Mouse (Mus musculus): ENCODE data around the gene Agtrap.
A peak's percentile ranks its signal among the peaks of the same experiment; 100 is the strongest.

The Agtrap gene

DNA sequence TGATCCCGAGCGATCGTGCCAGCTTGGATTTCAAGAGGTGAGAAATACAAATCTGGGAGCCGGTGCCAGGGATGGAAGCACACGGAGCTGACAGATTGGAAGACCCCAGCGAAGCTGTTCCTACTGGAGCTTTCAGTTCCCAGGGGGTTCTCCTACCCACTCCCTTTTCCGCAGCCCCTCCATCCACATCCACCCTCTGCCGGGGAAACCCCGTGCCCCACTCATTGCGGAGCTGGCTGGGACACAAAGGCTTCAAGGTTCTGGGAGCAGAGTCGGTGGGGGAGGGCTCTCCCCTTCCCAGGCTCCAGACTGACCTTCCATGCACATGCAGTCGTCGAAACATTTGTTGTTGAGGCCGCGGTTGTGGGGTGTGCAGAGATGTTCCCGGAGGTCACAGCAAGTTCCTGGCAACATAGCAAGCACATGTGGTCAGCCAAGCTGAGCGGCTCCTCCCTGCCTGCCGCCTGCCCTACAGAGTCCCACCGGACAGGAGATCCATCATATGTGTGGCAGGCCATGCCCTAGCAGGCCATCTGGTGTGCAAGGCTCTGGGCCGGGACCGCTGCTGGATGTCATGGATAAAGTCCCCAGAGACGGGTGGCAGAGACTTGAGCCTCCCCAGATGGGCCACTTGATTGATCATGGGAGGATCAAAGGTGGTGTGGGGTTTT lies 19.9 kb upstream of the Agtrap start:
- DNase-seq (ENCODE audit: extremely low spot score, low spot score), result peak; percentile 73

GRCm38 (mm10) chr4:148104146-148104545 lies 16.3 kb upstream of the Agtrap start:
- no peak for DNase-seq (ENCODE audit: extremely low spot score, low spot score)

GRCm38 (mm10) chr4:148101801-148102527 lies 14.1 kb upstream of the Agtrap start:
- peak; percentile 69 for DNase-seq (ENCODE audit: extremely low spot score, low spot score)

GRCm38 (mm10) chr4:148098666-148099065 lies 10.8 kb upstream of the Agtrap start:
- DNase-seq (ENCODE audit: extremely low spot score, low spot score), result no peak

GRCm38 (mm10) chr4:148097936-148098335 lies 10.1 kb upstream of the Agtrap start:
- no peak for DNase-seq (ENCODE audit: extremely low spot score, low spot score)

DNA sequence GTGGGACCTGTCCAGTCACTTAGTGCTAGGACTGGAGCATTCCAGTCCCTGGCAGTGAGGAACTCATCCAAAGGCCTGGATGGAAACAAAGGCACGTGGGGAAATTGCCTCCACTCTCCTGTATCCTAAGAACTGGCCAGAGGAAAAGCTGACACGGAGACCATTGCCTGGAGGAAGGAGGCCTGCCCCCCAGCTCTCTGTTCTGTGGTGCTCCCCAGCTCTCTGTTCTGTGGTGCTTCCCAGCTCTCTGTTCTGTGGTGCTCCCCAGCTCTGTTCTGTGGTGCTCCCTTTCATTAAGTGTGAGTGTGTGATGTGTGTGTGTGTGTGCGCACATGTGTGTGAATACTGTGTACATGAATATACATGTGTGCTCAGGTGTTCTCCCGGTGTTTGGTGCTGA lies 7.2 kb upstream of the Agtrap start:
- no peak for DNase-seq (ENCODE audit: extremely low spot score, low spot score)

GRCm38 (mm10) chr4:148094161-148094560 lies 6.3 kb upstream of the Agtrap start:
- no peak for DNase-seq (ENCODE audit: extremely low spot score, low spot score)

- no peak for DNase-seq (ENCODE audit: extremely low spot score, low spot score)
These were observed 4.9 kb upstream of the Agtrap start for GRCm38 (mm10) chr4:148092551-148093271.

DNA sequence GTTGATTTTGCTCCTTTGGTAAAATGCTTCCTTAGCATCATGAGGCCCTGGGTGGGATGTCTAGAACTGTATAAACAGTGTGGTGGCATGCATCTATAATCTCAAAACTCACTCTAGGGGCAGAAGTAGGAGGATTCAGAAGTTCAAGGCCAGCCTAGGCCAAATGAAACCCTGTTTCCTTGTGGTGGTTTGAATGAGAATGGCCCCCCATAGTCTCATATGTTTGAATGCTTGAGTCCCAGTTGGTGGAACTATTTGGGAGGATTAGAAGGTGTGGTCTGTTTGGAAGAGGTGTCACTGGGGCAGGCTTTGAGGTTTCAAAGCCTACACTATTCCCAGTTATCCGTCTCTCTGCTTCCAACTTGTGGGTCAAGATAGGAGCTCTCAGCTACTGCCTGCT lies 3.4 kb upstream of the Agtrap start:
- DNase-seq (ENCODE audit: extremely low spot score, low spot score), result no peak

- no peak for DNase-seq (ENCODE audit: extremely low spot score, low spot score)
These were observed 1.3 kb upstream of the Agtrap start for GRCm38 (mm10) chr4:148089166-148089565.

GRCm38 (mm10) chr4:148087091-148087906 lies 532 bp downstream of the Agtrap start:
- DNase-seq (ENCODE audit: extremely low spot score, low spot score), result no peak

- DNase-seq (ENCODE audit: extremely low spot score, low spot score), result no peak
These were observed 1.9 kb downstream of the Agtrap start for GRCm38 (mm10) chr4:148085907-148086305.

DNA sequence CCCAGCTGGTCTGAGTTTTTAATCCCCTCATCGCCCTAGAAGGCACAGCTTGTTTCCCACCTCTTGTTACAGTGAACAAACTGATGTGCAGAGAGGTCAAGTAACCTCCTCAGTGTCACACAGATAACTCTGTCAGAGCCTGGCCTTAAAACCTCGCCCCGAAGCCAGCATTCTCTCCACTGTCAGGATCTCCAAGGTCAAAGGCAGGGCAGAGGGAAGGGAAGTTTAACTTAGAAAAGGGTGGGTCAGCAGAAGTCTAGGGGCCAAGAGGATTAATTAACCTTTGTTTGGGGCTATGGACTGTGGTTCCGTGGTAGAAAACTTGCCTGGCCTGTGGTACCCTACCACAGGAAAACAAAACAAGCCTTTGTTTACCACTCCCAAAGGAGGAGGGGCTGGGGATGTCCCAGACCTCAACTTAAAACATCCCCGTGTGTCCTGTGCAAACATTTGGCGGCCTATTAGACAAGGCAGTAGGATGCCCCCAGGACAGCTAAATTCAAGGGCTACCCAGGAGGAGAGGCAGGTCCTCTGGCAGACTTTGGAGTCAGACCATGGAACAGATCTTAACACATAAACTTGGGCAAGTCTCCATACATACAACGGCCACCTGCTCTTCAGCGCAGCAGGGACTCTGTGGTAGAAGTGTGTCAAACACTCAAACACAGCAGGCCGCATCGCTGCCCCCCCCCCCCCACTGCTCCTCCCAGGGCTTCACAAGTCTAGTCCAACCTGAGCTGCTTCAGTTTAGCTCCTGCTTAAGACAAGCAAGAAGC lies 2.5 kb downstream of the Agtrap start:
- no peak for DNase-seq (ENCODE audit: extremely low spot score, low spot score)

- peak; percentile 53 for DNase-seq (ENCODE audit: extremely low spot score, low spot score)
These were observed 3.5 kb downstream of the Agtrap start for GRCm38 (mm10) chr4:148084261-148084714.

DNA sequence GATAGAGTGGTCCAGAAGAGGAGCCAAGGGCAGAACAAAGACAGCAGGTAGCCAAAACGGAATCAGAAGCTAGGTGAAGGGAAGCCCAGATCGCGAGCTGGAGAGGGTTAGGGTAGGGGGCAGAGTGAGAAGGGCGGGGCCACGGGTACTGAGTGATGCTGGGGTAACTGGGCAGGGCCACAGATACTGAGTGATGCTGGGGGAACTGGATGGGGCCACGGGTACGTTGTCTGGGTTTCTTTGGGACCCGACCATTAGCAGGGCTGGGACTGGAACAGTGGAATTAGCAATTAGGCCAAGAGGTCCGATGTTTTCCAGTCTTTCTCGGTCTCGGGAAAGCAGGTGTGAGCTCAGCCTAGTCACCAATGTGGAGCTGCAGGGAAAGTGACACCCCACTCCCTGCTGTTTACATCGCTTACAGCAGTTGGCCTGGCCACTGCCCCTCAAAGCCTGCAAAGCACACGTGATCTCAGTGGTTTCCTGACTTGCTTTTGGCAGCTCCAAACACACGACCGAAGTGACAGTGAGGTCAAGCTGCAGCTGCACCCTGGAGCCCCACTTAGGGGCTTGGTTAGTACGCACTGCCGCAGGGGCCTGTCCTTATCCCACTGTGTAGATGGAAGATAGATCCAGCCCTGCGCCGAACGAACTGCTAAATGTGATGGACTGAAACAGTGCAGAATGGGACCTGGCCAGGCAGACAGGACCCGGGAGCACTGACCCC lies 4.5 kb downstream of the Agtrap start:
- no peak for DNase-seq (ENCODE audit: extremely low spot score, low spot score)

- DNase-seq (ENCODE audit: extremely low spot score, low spot score), result peak; percentile 73
These were observed 5.4 kb downstream of the Agtrap start for GRCm38 (mm10) chr4:148082257-148083044.

GRCm38 (mm10) chr4:148081201-148081600 lies 6.6 kb downstream of the Agtrap start:
- no peak for DNase-seq (ENCODE audit: extremely low spot score, low spot score)

DNA sequence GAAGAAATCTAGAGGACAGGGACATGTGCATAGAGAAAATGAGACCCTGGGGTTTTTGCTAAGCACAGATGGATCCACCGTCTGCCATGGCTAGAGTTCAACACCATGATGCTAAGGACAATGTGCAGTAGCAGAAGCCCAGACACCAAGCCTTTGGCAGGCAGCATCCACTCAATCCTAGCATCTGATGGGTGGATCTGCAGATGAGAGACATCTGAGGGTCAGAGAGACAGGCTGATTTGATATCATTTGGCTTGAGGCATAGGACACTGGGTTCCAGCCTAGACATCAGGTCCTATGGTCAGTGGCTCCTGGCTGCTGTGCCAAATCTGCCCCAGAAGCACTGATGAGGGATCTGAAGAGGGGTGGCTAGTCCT lies 7.2 kb downstream of the Agtrap start:
- no peak for DNase-seq (ENCODE audit: extremely low spot score, low spot score)

- DNase-seq (ENCODE audit: extremely low spot score, low spot score), result no peak
These were observed 7.8 kb downstream of the Agtrap start for GRCm38 (mm10) chr4:148079944-148080596.
